Mouse (Mus musculus): ENCODE results near the gene Ptgr2.
"Not testable (repeated sequence)": the region's sequence is repeated elsewhere in the genome, so short reads cannot be mapped to it uniquely, and the experiment has no call there.

Gene Ptgr2

GRCm38 (mm10) chr12:84304554-84304953 is 19.5 kb downstream of the Ptgr2 start:
- no peak for DNase-seq (ENCODE audit: low spot score)

GRCm38 (mm10) chr12:84311306-84311705 is 26.3 kb downstream of the Ptgr2 start:
- DNase-seq (ENCODE audit: low spot score), result no peak

- no peak for DNase-seq (ENCODE audit: low spot score)
Measured at GRCm38 (mm10) chr12:84316006-84316405, 31.0 kb downstream of the Ptgr2 start.

DNA sequence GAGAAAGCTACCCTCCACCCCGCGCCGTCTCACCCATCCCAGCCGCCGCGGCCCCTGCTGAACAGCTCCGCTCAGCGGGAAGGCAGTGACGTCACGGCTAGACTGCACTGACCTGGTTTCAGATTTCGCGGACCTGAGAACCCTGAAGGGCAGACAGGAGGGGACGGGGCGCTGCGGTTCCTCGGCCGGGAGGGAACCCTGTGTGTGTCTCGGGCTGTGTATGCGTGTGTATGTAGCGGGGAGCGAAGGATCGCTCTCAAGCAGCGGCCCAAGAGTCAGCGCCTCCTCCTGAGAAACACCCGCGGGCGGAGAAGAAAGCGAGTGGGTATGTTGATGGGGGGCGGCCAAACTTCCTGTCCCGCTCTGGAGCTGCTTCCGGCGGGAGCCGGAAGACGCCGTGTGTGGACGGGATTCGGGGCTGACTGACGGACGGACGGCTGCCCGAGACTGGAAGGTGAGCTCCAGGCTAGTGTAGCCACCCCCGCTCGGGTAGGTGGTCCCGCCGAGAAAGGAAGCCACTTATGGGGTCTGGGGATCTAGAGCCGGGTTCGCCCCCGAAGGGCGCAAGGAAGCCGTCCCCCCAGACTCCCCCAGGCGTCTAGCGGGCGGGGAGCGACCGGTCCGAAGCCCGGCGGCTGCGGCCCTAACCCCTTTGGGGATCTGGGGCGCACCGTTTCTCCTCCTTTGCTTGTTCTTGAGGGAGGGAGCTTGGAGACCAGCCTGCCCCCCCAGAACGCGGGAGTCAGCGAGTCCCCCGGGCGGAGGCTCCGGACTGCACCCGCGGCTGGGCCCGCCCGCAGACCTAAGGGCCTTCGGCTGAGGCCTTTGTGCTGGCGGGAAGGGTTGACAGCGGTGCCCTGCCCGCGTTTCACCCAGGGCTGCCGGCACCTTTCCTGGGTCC is 31.9 kb downstream of the Ptgr2 start, which contains the start of gene Zfp410:
Zfp410 (plus strand) TSS at position 132 of the 901 bp plus-strand sequence.
- DNase-seq (ENCODE audit: low spot score), result peak; percentile 86

DNA sequence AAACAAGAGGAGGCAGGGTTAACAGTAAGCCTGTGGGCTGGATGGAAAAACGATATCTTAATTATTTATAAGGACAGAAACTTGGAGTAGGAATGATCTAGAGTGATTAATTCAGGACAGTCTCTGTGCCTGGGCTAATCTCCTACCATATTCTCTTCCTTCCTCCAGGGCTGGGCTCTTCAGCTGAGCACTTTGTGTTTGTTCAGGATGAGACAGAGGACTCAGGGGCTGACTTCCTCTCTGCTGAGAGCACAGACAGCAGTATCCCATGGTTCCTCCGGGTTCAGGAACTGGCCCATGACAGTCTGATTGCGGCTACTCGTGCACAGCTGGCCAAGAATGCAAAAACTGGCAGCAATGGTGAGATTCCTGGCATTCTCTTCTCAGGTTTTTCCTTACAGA is 42.1 kb downstream of the Ptgr2 start:
- no peak for DNase-seq (ENCODE audit: low spot score)

GRCm38 (mm10) chr12:84336963-84337625 is 52.1 kb downstream of the Ptgr2 start:
- DNase-seq (ENCODE audit: low spot score), result no peak

DNA sequence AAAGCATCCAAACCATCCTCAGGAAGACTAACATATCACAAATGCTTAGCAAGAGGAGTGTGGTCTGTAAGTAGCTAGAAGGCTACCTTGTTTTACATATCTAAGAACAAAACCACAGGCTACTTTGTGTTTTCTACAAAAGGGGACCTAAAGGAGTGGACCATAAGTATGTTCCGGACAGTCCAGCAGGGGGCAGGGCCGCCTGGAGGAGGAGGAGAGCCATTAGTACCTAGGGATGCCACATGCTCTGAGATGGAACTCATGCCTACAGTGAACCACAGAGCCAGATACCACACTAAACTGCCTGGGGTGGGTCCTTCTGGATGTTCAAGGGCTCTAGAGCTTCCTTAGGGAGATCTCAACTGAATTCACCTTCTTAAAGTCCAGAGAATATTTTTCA is 62.2 kb downstream of the Ptgr2 start:
- DNase-seq (ENCODE audit: low spot score), result peak; percentile 71

GRCm38 (mm10) chr12:84358699-84359098 is 73.7 kb downstream of the Ptgr2 start:
- DNase-seq (ENCODE audit: low spot score), result not testable (repeated sequence)

DNA sequence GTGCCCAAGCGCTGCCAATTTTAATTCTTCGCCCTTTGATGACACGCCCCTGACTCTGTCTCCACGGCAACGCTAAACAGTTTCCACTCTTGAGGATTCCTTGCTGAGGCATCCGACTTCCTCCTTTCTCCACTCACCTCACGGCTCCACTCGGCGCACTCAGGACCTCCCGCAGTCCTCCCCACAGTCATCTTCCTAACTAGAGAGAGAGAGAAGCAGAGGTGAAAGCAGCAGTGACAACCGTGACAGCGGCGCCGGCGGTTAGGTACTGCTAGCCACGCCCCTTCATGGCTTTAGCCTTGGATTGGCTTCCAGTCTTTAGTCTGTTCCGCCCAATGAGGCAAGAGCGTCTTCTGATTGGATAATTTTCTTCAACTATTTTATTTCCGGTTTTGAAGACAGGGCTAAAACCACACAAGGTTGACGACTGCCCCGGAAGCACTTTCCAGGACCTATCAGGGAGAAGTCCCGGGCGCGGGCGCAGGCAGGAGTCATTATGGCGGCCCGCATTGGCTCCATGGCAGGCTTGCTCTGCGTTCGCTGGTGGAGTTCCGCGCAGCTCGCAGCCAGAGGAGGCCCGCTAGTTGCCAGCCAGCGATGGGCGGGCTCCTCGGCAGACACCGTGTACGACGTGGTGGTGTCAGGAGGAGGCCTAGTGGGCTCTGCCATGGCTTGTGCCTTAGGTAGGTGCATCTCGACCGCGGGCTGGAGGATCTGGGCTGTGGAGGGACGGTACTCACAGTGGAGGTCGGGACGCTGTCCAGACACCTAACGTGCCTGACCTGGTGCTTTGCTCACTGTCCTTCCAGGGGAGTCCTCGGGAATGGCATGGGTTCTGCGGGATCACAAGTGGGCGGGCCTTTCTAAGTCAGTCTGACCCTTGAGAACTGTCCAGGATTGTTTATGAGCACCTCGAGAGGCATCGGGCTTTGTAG is 76.8 kb downstream of the Ptgr2 start, which contains the start of the genes Coq6 and Fam161b:
Coq6 (plus strand) TSS at position 103 of the 935 bp plus-strand sequence.
Fam161b (minus strand) TSS at position 279 of the 935 bp plus-strand sequence.
- peak; percentile 92 for DNase-seq (ENCODE audit: low spot score)

DNA sequence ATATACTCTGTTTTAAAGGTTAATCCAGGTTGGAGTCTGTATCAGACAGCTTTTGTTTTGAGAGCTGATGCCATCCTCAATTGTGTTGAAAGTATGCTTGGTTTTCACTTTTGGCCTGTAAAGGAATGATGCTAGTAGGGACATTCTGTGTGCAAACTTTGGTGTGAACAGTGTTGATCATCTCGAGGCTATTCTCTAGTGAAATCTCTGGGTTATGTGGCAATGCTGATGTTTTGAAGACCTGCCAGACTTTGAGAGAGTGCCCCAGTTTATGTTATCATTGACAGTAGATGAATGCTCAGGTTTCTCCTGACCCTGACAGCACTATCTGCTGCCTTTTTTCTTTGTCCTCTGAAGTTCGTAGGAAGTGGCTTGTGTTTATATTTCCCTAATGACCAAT is 77.8 kb downstream of the Ptgr2 start:
- no peak for DNase-seq (ENCODE audit: low spot score)

DNA sequence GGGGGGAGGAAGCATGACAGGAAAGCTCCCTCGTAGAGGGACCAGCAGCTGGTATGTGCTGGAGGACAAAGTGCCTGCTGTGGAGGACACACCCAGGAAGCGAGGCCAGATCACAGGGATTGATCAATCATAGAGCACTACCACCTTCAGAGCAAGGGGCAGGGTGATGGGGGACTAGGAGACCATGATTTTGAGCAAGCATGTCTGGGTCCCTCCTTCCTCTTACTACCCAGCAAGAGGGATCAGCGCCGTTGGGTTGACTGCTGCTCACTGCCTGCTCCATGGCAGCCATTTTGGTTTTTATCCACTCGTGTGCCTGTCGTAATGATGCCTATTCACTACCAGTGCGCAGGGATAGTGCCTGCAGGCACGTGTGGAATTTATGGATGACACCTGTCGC is 79.3 kb downstream of the Ptgr2 start:
- DNase-seq (ENCODE audit: low spot score), result no peak

DNA sequence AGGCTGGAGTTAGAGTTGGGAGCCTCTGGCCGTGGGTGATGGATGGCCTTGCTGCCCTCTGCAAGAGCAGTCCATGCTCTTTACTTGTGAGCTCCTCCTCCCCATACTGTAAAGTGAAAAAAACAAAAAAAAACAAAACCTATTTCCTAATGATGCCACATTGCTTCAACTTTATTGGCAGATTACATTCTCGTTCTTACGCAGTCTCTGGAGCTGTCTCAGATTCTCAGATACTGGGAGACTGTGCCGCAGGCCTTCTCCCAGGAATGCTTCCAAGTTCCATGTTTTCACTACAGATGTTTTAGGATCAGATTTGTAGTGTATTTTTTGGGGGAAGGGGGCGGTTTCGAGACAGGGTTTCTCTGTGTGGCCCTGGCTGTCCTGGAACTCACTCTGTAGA is 80.1 kb downstream of the Ptgr2 start:
- DNase-seq (ENCODE audit: low spot score), result no peak

Data from testis, postnatal 10 days (tissue).